Mouse (Mus musculus): ENCODE results near the gene Mif.

DNA sequence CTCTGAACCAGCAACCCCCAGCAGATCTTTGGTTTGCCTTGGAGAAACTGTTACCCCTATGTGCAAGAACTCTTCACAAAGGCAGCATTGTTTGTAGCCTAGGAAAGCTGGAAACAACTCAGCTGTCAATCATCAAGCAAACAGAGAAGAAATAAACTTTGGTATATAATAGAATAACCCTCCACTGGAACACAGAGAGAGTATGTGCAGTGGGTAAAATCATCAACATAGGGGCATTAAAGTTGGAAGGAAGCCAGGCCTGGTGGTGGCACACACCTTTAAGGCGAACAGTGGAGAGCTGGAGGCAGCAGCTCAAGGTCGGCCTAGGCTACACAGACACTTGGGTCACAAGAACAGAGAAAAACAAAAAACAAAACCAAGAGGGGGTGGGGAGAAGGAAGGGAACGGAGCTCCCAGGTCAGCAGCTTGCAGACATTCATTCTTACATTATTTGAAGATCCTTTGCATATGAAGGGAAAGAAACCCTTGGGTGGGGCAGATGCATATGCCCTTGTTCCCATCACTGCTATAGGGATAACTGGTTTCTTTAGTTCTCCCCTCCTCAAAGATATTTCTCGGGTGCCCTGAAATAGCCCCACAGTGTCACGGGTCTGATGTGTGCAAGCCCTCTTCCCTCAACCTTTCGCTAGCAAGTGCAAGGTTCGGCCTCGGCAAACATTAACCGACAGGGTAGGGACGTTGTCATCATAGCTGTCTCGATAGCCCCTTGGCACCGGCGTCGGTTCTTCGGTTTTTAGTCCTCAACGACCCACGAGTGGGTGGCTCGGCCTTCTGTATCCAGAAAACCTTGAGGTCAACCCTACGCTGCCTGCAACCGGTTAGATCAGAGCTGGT lies 21.8 kb upstream of the Mif start:
- TF ChIP-seq CTCF (IDR thresholded peaks at IDR 0.05; ENCODE audit: control insufficient read depth, insufficient read depth, insufficient read length): no peak
- no peak for TF ChIP-seq MYOD1 (IDR thresholded peaks at IDR 0.05; ENCODE audit: control insufficient read depth, insufficient read length, low read depth)
- TF ChIP-seq USF1 (IDR thresholded peaks at IDR 0.05; ENCODE audit: low read depth): no peak

Measured in C2C12 (cell line).